Mouse (Mus musculus) neutrophil, adult 59 days (primary cell): ENCODE measurements around the gene Baiap2l2. TPM values are rescaled to one million over a fixed set of nuclear protein-coding genes. Genes with fewer than 3 reads are reported as not detected.

ENCODE experiments used
- total RNA-seq, 2 experiments: library from RNA; stranded (reverse); gene quantifications; 1 replicate in 1 of 2; 2 replicates in 1 of 2; pipeline ENCODE4 v1.2.4; 2023

Gene Baiap2l2
- not detected for total RNA-seq

GRCm38 (mm10) chr15:79285399-79285798, at the start of gene Baiap2l2:
Baiap2l2 (minus strand) TSS chr15:79285537.

GRCm38 (mm10) chr15:79328058-79328938, 43.0 kb upstream of the Baiap2l2 start, which contains the start of gene Pla2g6:
Pla2g6 (minus strand) TSS chr15:79328390.

GRCm38 (mm10) chr15:79254661-79255060, 30.7 kb downstream of the Baiap2l2 start, which contains the start of gene Slc16a8:
Slc16a8 (minus strand) TSS chr15:79254761.

DNA sequence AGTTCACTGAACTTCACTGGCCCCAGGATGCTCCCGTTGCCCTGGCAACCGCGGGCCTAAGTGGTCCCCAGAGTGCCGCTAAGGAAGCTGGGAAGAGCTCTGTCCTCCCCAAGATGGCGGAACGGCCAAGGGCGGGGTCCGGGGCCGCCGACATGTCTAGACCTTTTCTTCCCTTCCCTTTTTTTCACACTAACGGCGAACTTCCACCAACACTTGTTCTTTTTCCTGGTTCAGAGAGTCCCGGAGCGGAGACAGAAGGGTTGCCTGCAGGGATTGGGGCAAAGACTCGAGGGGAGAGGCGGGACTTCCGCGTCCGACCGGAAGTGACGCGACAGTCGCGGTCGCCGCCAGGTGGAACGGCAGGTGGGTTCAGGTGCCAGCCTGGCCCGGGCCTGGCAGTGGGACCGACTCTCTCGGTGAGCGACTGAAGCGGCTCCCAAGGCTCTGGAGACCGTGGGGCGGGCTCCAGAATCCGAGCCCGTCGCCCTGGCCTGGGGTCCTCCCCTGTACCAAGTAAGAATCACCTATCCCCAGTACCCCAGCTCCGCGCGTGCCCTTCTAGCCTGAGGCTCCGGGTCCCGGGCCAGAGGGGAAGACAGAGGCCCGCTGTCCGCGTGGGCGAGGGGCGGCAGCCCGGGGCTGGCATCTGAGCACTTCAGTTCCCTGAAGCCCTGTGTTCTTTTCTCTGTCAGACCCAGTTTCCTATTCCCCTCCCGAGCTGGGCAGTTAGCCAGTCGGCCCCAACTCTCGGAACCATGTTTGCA, 56.1 kb downstream of the Baiap2l2 start, which contains the start of the genes Pick1 and Gm49486:
Pick1 (plus strand) TSS at position 116 of the 764 bp plus-strand sequence.
Gm49486 (plus strand) TSS at position 334 of the 764 bp plus-strand sequence.

Other genes with a start within 250 kb of the Baiap2l2 start
- not detected for gene Galr3, start 243.7 kb downstream of the Baiap2l2 start, total RNA-seq
- gene Ankrd54, start 222.6 kb downstream of the Baiap2l2 start, total RNA-seq, result 10 to 100 TPM; 17.2 to 18.7 TPM
- 10 to 100 TPM; 60.8 to 68.5 TPM for gene Eif3l, start 210.4 kb downstream of the Baiap2l2 start, total RNA-seq
- gene Micall1, start 176.6 kb downstream of the Baiap2l2 start, total RNA-seq, result 10 to 100 TPM; 13.8 to 14.1 TPM
- 10 to 100 TPM; 23.0 to 24.9 TPM for gene Polr2f, start 144.5 kb downstream of the Baiap2l2 start, total RNA-seq
- not detected for gene 1700088E04Rik, start 144.3 kb downstream of the Baiap2l2 start, total RNA-seq
- gene Sox10, start 120.3 kb downstream of the Baiap2l2 start, total RNA-seq, result not detected
- gene Pick1, start 56.4 kb downstream of the Baiap2l2 start, total RNA-seq, result 1 to 10 TPM; 5.8 to 7.4 TPM
- under 1 TPM; 0.16 to 0.18 TPM for gene Gm49486, start 56.1 kb downstream of the Baiap2l2 start, total RNA-seq
- not detected for gene Slc16a8, start 30.8 kb downstream of the Baiap2l2 start, total RNA-seq
- gene Pla2g6, start 42.9 kb upstream of the Baiap2l2 start, total RNA-seq, result 1 to 10 TPM; 5.4 to 8.4 TPM
- 10 to 100 TPM; 12.0 to 15.1 TPM for gene Maff, start 61.1 kb upstream of the Baiap2l2 start, total RNA-seq
- 10 to 100 TPM; 68.6 to 77.2 TPM for gene Tmem184b, start 118.0 kb upstream of the Baiap2l2 start, total RNA-seq
- gene Csnk1e, start 170.0 kb upstream of the Baiap2l2 start, total RNA-seq, result 100 to 1,000 TPM; 101 to 115 TPM
- not detected for gene Kcnj4, start 219.7 kb upstream of the Baiap2l2 start, total RNA-seq
- gene Kdelr3, start 230.9 kb upstream of the Baiap2l2 start, total RNA-seq, result not detected